Mouse (Mus musculus) ES-E14 (cell line): ENCODE results near the gene P3h2.

Source experiments
- CHD2 ChIP-seq: IDR thresholded peaks from 2 replicates; pipeline ENCODE4 v1.6.1; 2014; ENCODE audit warnings: mild to moderate bottlenecking, low read depth, low read length, inconsistent platforms
- HCFC1 ChIP-seq: IDR thresholded peaks from 2 replicates; pipeline ENCODE4 v1.6.1; 2012; ENCODE audit warnings: low read length, inconsistent platforms, borderline replicate concordance; ENCODE audit not compliant: insufficient read depth
- MAFK ChIP-seq: IDR thresholded peaks from 2 replicates; pipeline ENCODE4 v1.6.1; 2014; ENCODE audit warnings: mild to moderate bottlenecking, low read depth, low read length, inconsistent platforms; ENCODE audit not compliant: insufficient read depth
- ZC3H11A ChIP-seq: IDR thresholded peaks from 2 replicates; pipeline ENCODE4 v1.6.1; 2012; ENCODE audit warnings: low read depth, mild to moderate bottlenecking, inconsistent platforms, low read length, borderline replicate concordance
- ZNF384 ChIP-seq: IDR thresholded peaks from 2 replicates; pipeline ENCODE4 v1.6.1; 2012; ENCODE audit warnings: low read depth, low read length, inconsistent platforms

- TF ChIP-seq ZNF384 = no peak
- TF ChIP-seq ZC3H11A = no peak
- TF ChIP-seq CHD2 = no peak
- no peak for TF ChIP-seq HCFC1
- no peak for TF ChIP-seq MAFK
Measured at GRCm38 (mm10) chr16:26053631-26054030, 52.0 kb downstream of the P3h2 start.
